Mouse (Mus musculus) left cerebral cortex, postnatal 14 days (tissue): ENCODE data around the gene Map3k15. TPM values are rescaled to one million over a fixed set of nuclear protein-coding genes. Genes with fewer than 3 reads are reported as not detected.

Source experiments
- DNase-seq, 2 experiments: peaks; one replicate each; pipeline ENCODE4 v3.0.0; 2021 to 2022; ENCODE audit warnings: low spot score in 2 of 2, mixed read lengths in 1 of 2
- intact Hi-C: fragments of 180-260 bp; cut with DNase I; formaldehyde crosslinking; loops from one replicate; pipeline ENCODE4 v1.15.1; 2025
- total RNA-seq, 2 experiments: library from RNA; stranded (reverse); gene quantifications; 2 replicates each; pipeline ENCODE4 v1.2.3; 2021

The Map3k15 gene
- total RNA-seq, 2 experiments from 2014 or later = 0.63 to 0.86 TPM

DNA sequence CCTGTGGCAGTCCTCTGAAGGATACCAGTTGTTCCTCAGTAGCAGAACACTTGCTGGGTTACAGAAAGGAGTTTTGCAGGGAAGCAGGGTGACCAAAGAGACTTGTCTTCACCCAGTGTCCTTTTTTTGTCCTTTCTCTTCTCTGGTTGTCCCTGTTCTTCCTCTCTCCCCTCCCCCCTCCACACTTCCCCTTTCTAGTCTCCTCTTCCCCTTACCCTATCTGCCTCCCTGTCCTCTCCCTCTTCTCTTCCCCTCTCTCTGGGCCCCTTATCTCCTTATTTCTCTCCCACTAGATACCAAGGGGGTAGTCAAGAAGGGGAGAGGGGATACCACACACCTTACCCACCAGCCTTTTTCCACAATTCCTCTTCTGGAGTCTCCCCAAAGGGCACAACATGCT is 127.8 kb downstream of the Map3k15 start:
- intact Hi-C loops = loop anchor here (5.0 to 10.0 kb wide), 3 partner anchors 129 to 491 kb away; partner anchors contain the start of genes Map3k15 and Sh3kbp1

DNA sequence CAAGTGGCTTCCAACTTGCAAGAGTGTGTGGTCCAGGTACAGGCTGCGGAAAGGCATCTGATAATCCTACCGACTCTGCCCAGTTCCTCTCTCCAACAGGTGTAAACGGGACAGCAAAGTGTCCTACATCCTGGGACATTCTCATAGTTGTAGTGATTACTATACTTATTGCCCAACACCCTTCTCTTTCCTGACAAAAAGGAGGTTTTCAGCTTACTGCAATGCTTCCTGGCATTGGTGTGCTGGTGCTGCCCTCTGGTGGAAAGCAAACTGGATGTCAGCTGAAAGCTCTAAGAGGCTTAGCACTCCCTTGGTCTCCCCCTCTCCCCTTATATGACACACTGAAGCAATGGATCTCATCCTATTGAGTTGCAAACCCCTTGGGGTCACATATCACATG is 128.4 kb downstream of the Map3k15 start:
- intact Hi-C loops = loop anchor here (5.0 to 10.0 kb wide), 3 partner anchors 129 to 492 kb away; partner anchors contain the start of genes Map3k15 and Sh3kbp1
- DNase-seq = peak; percentile 45 to 74

More for the DNA sequence above, 127.8 kb downstream of the Map3k15 start:
- no peak for DNase-seq

DNA sequence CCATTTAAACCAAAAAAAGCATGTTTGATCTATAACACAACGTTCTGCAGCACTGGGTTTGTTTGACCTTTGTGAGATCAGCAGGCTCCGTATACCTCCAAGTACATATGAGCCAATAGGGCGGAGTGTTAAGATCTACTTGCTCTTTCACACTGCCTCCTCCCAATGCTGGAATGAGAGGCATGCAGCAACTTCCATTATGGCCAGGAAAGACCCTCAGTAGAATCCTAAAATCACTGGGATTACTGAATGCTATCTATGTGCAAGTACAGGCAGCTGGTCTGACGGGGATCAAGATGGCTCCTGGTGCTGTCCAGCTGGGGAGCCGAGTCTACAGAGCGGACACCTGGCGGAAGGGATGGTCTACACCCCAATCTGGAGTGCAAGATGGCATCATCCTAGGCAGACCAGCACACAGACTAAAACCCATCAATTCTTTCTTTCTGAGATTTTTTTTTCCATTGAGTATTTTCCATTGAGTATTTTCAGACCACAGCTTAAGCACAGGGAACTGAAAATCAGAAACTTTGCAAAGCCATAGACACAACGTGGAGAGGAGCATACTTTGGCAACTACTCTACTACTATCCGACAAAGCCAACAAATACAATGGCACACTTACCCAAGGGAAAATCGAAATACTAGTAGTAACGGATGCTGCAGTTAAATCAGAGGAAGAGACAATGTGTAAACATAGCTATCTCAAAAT is 146.1 kb downstream of the Map3k15 start:
- DNase-seq = no peak
- intact Hi-C loops = no loop called here

DNA sequence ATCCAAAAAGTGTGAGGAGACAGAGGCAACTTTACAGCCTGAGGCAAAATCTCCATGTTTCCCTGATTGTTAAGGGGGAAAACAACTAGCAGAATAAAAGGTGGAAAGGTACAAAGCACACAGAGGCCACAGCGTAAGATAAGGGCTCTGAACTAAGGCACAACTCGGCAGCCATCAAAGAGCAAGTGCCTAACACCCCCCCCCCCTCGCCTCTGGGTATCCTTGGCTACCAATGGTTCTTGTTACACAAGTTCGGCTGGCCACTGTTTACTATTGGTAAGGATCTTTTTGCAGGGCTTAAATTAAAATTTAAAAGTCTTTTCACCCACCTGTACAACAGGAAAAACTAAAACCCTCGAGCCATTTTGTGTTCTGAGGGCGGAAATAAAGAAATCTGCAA is 147.5 kb downstream of the Map3k15 start:
- intact Hi-C loops = no loop called here
- no peak for DNase-seq

DNA sequence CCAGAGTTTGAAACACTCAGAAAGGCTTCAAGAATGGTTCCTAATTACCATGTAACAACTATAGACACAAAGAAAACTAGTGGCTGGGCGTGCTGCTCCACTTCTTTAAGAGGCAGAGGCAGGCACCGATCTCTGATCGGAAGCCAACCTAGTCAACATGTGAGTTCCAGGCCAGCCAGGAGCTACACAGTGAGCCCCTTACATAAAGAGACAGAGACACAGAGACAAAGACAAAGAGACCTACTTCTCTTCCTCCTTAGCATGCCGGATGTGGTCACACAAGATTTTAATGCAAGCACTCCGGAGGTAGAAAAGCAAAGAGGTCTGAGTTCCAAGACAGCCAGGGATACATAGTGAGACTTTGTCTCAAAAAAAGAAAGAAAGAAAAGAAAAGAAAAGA is 147.9 kb downstream of the Map3k15 start:
- no peak for DNase-seq
- intact Hi-C loops = no loop called here

DNA sequence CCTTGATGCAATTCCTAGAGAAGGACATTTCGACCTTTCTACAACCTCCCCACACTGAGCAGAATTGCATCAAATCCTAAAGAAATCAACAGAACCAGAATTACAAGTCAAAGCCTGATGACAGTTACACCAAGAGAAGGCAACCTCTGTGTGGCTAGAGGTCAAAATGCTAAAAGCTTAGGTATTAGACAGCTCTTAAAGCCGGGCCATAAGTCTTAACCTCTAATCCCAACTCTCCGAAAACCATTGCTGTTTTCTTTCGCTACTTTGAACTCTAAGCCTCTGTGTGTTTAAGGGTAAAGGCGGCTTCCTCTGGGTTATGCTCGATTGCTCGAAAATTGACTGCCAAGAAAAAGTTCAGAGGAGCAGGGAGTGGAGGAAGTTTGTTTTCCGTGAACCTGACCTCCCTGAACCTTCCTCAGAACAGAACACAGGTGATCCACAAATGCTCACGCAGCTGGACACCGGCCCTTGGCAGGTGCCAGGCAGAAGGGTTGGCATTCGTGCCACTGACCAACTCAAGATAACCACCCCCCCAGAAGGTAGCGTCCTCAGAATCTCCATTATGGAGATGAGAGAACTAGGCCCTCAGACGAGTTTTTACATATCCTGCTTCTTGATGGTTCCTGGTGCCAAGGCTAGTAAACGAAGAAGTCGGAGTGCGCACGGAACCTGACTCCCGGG is 149.1 kb downstream of the Map3k15 start:
- DNase-seq = no peak
- intact Hi-C loops = no loop called here

DNA sequence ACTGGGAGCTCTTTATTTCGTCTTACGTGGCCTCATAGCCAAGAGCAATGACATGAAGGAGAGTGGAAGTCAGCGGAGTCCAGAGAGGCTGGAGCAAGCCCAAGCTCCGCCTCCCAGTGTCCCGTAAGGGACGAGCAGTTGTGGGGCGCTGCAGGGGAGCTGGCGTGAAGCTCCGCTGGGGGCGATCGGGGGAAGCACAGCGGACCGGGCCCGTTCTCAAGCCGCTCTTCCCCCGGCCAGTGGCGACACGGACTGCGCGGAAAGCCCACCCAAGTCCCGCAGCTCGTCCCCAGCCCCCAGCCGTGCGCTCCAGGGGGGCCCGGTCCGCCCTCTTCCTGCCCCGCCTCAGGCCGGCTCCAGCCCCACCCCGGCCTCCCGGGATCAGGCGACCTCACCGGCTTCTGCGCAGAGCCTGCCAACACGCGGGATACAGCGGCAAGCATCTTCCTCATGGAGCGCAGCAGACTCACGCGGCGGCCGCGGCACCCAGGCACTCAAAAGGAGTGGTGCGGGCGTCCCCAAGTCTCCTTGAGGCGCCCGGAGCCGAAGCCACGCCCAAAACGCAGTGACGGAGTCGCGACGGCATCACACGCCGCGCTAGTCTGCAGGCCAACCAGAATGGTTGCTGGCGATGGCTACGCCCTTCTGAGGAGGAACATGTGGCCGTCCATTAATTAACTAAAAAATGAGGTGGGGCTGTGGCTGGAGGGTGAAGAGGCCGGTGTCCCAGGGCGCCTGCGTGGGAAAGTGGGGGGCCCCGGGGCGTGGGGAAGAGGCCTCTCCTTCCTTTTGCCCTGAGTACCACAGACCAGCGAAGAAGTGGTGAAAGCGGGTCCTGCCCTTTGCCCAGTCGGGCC is 149.9 kb downstream of the Map3k15 start, which contains the start of gene Pdha1:
Gene Pdha1, minus strand, starts transcription at position 553 of the 857 bp plus-strand sequence.
- peak; percentile 84 for DNase-seq
- intact Hi-C loops = no loop called here

DNA sequence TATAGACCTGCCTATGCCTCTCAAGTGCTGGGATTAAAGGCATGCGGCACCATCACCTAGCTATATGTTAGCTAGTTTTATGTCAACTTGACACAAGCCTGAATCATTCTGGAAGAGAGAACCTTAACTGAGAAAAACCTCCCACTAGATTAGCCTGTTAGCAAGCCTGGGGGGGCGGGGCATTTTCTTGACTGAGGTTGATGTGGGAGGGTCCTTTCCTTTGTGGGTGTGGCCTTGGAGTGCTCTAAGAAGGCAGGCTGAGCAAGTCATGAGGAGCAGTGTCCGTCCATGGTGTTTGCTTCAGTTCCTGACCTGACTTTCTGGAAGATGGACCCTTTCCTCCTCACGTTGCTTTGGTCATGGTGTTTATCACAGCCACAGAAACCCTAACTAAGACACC is 158.6 kb downstream of the Map3k15 start:
- DNase-seq = no peak
- intact Hi-C loops = no loop called here

DNA sequence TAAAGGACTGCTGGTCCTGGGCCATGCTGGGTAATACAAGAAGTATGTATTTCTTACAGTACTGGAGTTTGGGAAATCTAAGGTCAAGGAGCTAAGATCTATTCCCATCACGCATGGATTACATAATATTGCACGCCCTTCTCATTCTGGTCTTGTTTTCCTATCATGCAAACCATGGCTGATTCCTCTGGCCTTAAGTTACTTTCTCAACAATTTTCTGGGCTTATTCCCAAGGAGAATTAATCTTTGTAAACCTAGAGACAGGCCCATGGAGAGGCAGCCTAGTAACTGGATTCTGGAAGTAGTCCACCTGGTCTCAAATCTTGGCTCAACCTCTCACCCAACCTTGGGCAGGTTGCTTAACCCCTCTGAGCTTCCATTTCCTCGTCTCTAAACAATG is 159.2 kb downstream of the Map3k15 start:
- no peak for DNase-seq
- intact Hi-C loops = no loop called here

DNA sequence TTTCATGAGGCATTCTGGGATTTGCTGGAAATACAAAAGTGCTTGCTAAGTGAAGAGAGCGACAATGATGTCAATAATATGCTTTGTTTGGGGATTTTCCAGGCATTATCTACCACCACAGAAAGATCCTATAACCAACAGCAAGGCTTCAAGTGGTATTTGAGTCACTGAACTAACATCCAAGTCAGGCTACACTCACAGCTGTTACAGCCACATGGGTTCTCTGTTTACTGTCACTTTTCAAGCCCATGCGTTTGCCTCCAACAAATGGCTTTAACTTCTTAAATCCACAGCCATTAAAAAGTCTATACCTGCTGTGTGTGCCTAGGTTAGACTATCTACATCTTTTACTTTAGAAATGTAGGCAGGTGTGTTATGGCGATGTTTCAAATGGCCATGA is 160.6 kb downstream of the Map3k15 start:
- DNase-seq = no peak
- intact Hi-C loops = no loop called here

DNA sequence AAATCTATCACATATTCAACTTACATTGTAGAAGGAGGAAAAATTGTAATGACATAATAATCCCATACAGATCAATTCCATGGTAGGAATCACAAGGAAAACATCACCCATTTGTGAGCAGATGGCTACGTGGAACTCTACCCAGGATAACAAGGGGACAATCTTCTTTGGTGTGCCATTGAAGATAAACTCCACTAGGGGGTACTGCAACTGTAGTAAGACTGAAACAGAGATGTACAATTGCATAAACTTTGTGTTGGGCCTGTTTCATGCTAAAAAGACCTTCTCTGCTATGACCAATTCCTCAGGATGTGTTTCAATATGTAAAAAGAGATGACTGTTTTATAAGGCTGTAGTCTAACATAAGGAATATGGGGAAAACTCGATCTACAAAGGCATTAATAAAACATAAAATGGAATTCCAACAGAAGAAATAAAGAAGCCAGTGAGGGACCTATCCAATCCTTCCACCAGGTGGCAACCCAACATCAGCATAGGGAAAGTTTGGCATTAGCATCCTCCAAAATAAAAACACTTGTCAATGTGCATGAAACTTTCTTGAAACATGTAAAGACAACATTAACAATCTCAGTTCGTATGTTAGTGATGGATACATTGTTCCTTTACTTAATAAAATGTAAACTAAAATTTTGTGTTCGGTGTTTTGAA is 165.0 kb downstream of the Map3k15 start:
- DNase-seq = peak; percentile 9 to 17
- intact Hi-C loops = loop anchor here (5.0 kb wide), 1 partner anchor 879 kb away; no protein-coding TSS in a partner anchor

DNA sequence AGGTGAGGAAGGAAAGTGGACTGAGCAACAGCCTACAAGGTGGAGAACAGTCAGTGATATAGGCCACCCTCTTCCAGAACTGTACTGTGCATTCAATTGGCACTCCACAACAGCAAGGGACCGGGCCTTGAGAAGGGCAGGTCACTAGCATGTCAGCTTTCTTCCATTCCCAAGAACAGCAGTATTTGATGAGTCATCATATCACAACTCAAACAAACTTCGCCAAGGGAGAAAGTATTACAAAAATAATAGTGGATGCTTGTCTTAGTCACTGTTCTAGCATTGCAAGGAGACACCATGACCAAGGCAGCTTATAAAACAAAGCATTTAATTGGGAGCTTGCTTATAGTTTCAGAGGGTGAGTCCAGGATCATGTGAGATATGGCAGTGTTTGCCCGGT is 176.0 kb downstream of the Map3k15 start:
- intact Hi-C loops = no loop called here
- no peak for DNase-seq

DNA sequence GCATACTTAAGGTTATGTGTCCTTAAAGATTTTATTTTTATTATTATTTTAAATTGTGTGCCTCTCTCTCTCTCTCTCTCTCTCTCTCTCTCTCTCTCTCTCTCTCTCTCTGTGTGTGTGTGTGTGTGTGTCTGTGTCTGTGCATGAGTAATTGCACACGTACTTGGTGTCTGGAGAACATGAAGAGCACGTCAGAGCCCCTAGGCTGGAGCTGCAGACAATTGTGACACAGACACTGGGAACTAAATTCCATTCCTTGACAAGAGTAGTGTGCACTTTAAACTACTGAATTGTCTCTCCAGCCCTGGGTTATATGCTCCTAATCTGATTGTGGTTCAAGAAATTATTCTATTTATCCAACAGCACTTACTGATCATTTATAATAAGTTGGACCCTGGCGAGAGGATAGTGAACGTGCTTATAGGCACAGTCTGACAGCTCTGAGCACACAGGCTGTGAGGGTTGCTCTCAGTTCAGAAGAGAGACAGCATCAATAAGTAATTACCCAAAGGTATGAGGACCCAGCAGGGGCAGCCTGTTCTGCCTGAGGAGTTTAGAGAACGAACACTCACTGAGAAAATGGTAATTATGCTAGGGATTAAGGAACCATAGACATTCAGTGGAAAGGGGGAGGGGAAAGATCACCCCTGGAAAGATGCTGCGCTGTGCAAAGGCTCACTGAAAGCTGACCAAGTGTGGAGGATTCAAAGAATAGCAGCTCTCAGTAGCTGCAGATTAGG is 178.2 kb downstream of the Map3k15 start:
- intact Hi-C loops = no loop called here
- DNase-seq = no peak

DNA sequence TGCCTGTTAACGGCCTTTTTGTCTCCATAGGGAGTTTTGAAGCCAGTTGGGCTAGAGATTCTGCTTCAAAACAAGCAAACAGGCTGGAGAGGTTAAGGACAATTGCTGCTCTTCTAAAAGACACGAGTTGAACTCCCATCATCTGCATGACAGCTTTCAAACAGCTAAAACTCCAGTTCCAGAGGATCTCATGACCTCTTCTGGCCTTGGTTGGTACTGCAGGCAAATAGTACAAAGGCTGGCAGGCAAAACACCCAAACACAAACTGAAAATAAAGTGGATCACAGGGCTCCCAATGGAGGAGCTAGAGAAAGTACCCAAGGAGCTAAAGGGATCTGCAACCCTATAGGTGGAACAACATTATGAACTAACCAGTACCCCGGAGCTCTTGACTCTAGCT is 181.9 kb downstream of the Map3k15 start:
- intact Hi-C loops = no loop called here
- DNase-seq = peak; percentile 37 to 70

Other genes with a start within 250 kb of the Map3k15 start
- gene Pdha1, start 150.0 kb downstream of the Map3k15 start, total RNA-seq = 100 to 1,000 TPM; 290 to 305 TPM